Mouse (Mus musculus) testis, postnatal 10 days (tissue): ENCODE results near the gene Tmem252.

ENCODE experiments used
- DNase-seq: peaks from one replicate; pipeline ENCODE4 v3.0.0; 2021; ENCODE audit warnings: low spot score

Gene Tmem252

GRCm38 (mm10) chr19:24724362-24724761, 50.6 kb downstream of the Tmem252 start:
- no peak for DNase-seq

- no peak for DNase-seq
These were observed 56.9 kb downstream of the Tmem252 start for GRCm38 (mm10) chr19:24730661-24731060.
